Mouse (Mus musculus) erythroblast, adult 5-6 weeks (primary cell): Measurements from ENCODE around the gene Fam92b. TPM values are rescaled to one million over a fixed set of nuclear protein-coding genes. Genes with fewer than 3 reads are reported as not detected.

ENCODE experiments used
- ATAC-seq: replicated peaks from 2 replicates; pipeline ENCODE4 v1.8.0; 2016; ENCODE audit warnings: moderate number of reproducible peaks, mild to moderate bottlenecking, moderate TSS enrichment, inconsistent platforms; ENCODE audit not compliant: poor library complexity, low FRiP score, severe bottlenecking
- total RNA-seq, 2 experiments: library from RNA; stranded (forward) in 1 of 2; stranded (reverse) in 1 of 2; fragments of 150-400 nt in 1 of 2; fragments of 200-764, 138-1000 nt in 1 of 2; gene quantifications; 2 replicates each; pipeline versions ENCODE4 v1.2.3 to v1.2.4; 2015 to 2017; ENCODE audit warnings: low replicate concordance in 2 of 2

Gene Fam92b
- total RNA-seq, 2 experiments from 2014 or later = not detected

- ATAC-seq = no peak
Measured at GRCm38 (mm10) chr8:120190810-120191413, 13.6 kb upstream of the Fam92b start.

GRCm38 (mm10) chr8:120190107-120190809 lies 13.0 kb upstream of the Fam92b start:
- no peak for ATAC-seq

GRCm38 (mm10) chr8:120189440-120189839 lies 12.2 kb upstream of the Fam92b start:
- no peak for ATAC-seq

GRCm38 (mm10) chr8:120188510-120188909 lies 11.2 kb upstream of the Fam92b start:
- ATAC-seq = no peak

GRCm38 (mm10) chr8:120186454-120186853 lies 9.2 kb upstream of the Fam92b start:
- no peak for ATAC-seq

GRCm38 (mm10) chr8:120184850-120185792 lies 7.9 kb upstream of the Fam92b start:
- ATAC-seq = no peak

- ATAC-seq = no peak
Measured at GRCm38 (mm10) chr8:120184366-120184765, 7.1 kb upstream of the Fam92b start.

GRCm38 (mm10) chr8:120181861-120182414 lies 4.7 kb upstream of the Fam92b start:
- ATAC-seq = no peak

GRCm38 (mm10) chr8:120181274-120181673 lies 4.0 kb upstream of the Fam92b start:
- ATAC-seq = no peak

GRCm38 (mm10) chr8:120180445-120180970 lies 3.2 kb upstream of the Fam92b start:
- no peak for ATAC-seq

- peak; percentile 82 for ATAC-seq
Measured at GRCm38 (mm10) chr8:120179027-120179431, 1.8 kb upstream of the Fam92b start.

- no peak for ATAC-seq
Measured at GRCm38 (mm10) chr8:120178124-120178514, 853 bp upstream of the Fam92b start.

GRCm38 (mm10) chr8:120176605-120177004 lies 661 bp downstream of the Fam92b start:
- ATAC-seq = no peak

- no peak for ATAC-seq
Measured at GRCm38 (mm10) chr8:120174606-120175005, 2.7 kb downstream of the Fam92b start.

GRCm38 (mm10) chr8:120173195-120173594 lies 4.1 kb downstream of the Fam92b start:
- ATAC-seq = no peak

GRCm38 (mm10) chr8:120169119-120169518 lies 8.1 kb downstream of the Fam92b start:
- no peak for ATAC-seq

- ATAC-seq = no peak
Measured at GRCm38 (mm10) chr8:120167821-120168220, 9.4 kb downstream of the Fam92b start.

GRCm38 (mm10) chr8:120167136-120167535 lies 10.1 kb downstream of the Fam92b start:
- no peak for ATAC-seq

GRCm38 (mm10) chr8:120164026-120164425 lies 13.2 kb downstream of the Fam92b start:
- no peak for ATAC-seq

GRCm38 (mm10) chr8:120163376-120163775 lies 13.9 kb downstream of the Fam92b start:
- ATAC-seq = no peak
